Mouse (Mus musculus) embryo, embryonic 9.5 days (tissue): ENCODE data around the gene Ppp2r2c.
"Not testable (repeated sequence)": the region's sequence is repeated elsewhere in the genome, so short reads cannot be mapped to it uniquely, and the experiment has no call there.

Experiments used
- DNase-seq: peaks from one replicate; pipeline ENCODE4 v3.0.0-alpha.2; 2017; ENCODE audit errors: extremely low spot score

Gene Ppp2r2c

DNA sequence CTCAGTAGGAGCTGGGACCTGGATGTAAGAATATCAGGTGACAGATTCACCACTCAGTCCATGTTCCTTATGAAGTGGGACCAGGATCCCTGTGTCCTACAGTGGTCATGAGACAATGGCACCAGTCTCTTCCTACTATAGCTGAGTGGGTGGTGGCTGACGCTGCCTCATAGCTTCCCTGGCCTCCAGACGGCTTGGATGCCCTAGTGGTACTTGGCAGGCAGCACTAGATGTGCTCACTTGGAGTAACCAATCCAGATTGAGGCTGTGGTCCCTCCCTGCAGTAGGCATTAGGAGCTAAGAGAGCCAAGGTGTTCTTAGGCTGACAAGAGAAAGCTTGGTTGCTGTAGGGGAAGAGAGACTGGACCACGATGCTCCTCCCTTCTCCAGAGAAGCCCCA is 61.1 kb downstream of the Ppp2r2c start:
- no peak for DNase-seq

DNA sequence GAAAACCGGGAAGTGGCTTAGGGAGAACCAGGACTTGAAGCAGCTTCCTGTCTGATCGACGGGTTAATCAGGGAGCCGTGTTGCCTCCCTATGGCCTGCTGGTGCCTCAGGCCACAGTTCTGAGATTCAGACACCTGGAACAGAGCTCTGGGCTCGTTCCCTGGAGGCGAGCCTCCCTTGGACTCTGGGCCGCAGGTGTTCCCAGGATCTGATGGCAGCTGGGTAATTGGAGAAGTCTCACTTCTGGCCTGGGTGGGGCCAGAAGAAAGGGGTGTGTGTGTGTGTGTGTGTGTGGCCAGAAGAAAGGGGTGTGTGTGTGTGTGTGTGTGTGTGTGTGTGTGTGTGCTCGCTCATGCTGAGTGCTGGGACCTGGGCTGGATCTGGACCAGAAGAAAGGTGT is 65.1 kb downstream of the Ppp2r2c start:
- no peak for DNase-seq

DNA sequence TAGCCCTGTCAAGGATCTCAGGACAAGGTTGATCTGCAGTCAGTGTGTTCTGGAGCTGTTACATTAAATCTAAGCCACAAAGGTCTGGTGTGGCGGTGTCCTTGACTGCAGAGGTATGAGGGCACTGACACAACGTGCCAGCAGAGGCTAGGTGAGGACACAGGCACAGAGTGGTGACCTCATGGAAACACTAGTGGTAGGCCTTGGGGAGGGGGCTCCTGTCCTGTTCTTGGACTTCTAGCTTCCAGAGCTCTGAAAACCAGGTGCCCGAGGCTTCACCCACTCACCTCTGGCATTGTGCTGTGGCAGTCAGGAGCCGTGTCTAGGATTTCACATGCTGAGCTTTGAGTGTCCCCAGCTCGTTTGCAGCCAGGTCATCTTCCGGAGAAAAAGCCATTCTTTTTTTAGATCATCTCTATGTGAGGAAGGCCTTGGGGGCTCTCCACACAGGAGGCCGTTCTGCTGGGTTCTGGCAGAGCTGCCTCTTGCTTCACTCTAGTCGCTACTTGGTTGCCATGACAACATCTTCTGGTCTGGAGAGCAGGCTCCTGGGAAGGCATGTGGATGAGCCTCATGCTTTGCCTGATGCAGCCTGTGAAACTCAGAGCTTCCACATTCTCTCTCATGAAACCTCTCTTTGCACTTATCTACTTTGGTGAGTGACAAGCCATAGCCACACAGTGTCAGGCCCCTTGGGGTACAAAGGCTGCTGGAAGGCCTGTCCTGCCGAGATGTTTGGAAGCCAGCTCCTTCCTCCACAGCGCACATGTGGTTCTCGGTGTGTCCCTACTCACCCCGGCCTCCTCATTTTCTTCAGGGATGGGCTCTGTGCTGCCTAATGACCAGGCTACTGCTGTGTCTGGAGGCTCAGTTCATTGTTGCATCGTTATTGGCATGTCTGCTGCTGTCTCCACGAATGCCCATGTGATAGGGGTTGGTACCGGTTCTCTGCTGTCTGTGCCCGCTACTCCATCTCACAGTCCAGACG is 67.5 kb downstream of the Ppp2r2c start:
- DNase-seq, result no peak

DNA sequence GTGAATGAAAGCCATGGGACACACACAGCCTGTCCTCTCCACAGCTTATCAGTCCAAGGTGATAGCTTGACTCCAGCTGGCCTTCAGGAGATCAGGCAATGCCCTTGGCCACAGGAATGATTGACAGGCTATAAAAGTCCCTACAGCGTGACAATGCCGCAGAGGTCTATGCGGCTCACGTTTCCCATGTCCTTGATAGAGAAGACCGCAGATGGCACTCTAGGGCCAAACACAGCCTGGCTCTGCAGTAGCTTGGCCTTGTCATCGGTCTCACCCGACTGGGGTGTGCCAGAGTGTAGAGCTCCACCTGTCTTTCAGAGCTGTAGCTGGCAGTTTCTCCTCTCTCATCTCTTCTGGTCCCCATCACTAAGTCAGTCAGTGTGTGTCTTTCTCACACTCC is 68.2 kb downstream of the Ppp2r2c start:
- no peak for DNase-seq

DNA sequence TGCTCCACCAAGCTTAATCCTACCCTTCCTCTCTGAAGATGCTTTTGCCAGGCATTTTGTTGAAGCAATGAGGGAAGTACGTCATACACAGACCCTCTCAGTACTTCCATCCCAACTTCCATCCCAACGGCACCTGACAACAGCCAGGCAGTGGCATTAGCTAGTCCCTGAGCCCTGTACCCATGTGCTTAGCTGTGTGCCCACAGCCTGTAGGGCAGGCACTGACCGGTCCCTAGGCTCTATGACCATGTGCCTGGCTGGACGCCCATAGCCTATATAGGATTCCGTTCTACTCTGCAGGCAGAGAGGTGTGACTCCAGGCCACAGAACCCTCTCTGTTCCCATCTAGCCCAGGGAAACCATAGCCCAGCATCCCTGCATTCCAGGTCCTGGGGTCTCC is 69.7 kb downstream of the Ppp2r2c start:
- no peak for DNase-seq

DNA sequence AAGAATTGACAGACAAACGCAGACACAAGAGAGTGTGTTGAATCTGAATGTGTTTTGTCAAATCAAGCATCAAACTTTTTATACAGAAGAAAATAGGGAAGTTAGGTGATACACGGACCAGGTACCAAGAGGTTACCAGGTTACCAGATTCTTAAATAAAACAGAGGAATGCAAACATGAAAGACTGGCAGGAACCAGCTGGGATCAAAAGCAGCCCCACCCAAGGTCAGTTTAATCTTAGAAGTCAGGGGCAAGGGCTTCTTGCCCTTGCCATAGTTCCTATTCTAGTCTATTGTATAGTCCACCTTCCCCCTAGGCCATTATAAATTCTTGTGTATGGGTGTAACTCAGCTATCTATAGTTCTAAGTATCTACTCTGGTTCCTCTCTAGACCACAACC is 70.7 kb downstream of the Ppp2r2c start:
- not testable (repeated sequence) for DNase-seq

DNA sequence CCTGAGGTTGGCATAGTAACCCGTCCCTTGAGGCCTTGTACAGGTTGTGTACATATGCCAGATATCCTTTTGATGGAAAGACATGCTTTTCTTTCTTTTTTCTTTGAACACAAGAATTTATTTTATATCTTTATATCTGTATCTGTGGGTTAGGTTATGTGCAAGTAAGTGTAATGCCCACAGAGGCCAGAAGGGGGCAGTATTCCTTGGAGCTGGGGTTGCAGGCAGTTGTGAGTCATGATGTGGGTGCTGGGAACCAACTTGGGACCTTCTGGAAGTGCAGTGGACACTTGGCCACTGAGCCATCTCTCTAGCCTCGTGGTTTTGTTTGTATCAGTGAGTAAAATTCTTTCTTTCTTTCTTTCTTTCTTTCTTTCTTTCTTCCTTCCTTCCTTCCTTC is 74.1 kb downstream of the Ppp2r2c start:
- DNase-seq, result no peak

DNA sequence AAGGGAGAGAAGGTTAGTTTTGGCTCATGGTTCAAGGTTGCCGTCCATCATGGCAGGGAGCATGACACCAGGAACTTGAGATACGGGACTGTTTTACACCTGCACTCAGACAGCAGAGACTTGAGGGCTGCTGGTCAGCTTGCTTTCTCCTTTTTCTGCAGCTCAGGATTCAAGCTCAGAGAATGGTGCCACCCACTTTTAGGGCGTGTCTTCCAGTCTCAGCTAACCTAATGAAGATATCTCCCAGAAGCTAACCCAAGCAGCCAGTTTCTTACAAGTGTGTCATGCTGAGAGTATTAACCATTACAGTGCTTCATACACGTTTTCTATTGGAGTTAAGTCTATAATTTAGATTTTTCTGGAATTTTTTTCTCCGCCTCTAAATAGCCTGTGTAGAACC is 76.2 kb downstream of the Ppp2r2c start:
- DNase-seq, result no peak

DNA sequence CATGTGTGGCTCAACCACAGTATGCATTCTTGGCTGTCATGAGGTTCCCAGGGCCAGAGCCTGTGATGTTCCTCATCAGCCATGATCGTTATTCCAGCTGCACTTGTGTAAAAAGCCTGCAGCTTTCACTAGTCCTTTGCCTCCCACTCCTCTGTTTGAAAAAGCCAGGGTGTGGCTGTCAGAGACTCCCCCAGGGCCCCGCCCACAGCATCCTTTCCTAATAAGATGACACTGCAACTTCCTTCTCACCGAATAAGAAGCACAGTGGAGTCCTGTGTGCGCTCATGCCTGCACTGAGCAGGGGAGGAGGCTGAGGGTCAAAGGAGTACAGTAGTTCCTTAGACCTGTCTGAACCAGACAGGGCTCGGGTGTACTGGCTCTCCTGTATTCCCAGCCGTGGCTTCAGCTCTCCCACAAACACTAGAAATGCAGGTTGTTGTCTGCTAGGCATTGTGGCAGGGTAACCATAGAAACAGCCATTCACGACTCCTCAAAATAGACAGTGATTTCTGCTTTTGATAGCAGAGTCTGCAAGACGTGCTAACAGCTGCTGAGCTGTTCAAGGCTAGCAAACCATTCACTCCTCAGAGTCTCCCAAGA is 76.9 kb downstream of the Ppp2r2c start:
- no peak for DNase-seq

DNA sequence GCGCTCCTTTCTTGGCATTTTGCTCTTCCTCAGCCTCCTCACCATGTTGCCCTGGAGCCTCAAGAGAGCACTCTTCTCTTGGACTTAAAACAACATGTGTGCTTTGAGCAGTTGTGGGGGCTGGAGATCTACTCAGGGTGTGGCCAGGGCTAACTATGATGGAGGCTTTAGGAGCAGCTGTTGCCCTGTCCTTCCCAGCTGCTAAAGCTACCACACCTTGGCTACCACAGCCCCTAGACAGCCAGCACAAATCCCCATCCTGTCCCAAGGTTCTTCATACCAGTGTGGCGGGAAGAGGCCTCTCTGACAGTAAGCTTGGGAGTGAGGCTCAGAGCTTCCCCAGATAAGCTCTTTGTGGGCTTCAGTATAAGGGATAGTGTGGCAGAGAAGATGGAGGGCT is 77.4 kb downstream of the Ppp2r2c start:
- no peak for DNase-seq

DNA sequence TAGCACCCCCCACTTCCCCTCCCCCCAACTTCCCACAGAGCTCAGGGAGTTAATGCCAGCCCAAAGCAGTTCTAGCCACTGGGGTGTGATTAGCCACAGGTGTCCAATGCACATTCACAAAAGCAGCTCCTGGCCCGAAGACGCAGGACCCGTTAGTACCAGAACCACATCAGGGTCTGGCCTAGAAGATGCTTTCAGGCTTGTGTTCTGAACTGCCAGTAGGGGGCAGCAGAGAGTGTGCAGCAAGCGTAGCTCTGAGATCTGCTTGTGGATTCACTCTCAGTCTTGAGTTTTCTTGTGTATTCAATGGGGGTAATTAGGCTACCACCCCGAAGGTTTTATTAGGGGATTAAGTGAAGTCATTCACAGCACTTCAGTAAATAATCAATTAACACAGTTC is 78.1 kb downstream of the Ppp2r2c start:
- DNase-seq, result peak; percentile 37

DNA sequence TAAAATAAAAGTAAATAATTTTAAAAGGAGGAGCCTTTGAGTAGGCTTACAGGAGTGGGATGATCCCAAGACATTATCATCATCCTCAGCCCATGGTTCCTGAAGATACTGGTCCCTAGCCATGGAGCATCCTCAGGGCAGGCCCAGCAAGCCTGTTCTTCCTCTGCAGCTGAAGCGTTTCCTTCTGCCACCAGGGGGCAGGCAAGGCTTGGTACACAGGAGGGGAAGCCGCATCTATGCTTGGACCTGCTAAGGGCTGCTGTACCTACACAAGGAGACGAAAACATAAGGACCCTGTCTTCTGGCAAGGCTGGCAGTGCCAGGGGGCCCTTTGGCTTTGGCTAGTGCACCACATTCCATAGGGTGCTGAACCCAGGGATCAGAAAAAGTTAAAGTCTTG is 80.5 kb downstream of the Ppp2r2c start:
- peak; percentile 66 for DNase-seq

DNA sequence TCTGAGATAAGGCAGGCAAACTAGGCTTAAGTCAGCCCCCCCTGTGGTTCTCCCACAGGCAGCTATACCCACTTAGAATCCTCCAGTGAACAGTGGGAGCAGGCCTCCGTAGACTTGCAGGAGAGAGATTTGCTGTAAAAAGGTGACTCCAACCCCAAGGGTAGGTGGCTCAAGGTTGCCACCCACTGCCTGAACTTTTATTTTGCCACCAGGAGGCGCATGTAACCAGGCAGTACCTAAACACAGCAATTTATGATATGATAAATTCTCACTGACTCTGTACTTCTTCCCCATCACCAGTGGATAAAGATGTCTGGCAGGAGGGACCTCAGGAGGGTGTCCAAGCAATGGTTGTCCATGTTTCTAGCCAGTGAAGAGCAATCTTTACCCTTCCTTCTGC is 82.6 kb downstream of the Ppp2r2c start:
- DNase-seq, result no peak

DNA sequence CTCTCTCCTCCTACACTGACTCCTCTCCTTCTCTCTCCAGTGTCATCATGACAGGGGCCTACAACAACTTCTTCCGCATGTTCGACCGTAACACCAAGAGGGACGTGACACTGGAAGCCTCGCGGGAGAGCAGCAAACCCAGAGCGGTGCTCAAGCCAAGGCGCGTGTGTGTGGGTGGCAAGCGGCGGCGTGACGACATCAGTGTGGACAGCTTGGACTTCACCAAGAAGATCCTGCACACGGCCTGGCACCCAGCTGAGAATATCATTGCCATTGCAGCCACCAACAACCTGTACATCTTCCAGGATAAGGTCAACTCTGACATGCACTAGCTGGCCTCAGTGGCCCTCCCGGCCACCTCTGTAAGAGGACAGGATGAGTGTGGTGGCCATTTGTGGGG is 84.0 kb downstream of the Ppp2r2c start:
- no peak for DNase-seq

DNA sequence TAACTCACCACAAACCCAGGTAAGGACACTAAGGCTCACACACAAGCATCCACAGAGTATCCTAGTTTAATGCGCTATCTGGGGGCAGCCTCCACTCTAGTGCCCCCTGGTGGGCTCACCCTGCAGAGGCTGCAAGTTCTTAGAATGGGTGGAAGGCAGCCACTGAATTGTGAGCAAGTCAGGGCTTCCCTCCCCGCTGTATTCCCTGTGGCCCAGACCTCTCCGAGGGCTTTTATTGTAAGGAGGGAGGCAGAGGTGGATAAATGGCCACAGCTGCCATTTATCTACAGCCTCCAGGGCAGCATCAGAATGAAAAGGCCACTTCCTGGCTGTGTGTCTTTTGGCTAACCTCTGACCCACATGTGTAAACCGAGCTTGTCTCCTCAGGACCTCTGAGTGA is 87.1 kb downstream of the Ppp2r2c start:
- peak; percentile 53 for DNase-seq

DNA sequence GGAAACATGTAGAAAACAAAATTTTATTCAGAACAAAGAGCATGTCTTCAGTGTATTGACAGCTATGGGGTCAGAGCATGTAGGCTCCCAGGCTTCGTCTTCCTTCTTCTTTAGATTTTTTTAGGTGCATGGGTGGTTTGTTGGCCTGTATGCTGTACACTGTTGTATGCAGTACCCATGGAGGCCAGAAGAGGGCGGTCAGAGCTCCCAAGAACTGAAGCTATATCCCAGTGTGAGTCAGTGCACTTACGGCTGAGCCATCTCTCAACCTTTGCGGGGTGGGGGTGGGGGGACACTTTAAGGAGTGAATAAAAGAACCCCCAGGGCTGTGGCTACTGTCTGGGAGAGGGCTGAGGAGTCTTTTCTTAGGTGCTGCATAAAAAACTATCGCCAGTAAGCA is 90.5 kb downstream of the Ppp2r2c start:
- DNase-seq, result peak; percentile 60

DNA sequence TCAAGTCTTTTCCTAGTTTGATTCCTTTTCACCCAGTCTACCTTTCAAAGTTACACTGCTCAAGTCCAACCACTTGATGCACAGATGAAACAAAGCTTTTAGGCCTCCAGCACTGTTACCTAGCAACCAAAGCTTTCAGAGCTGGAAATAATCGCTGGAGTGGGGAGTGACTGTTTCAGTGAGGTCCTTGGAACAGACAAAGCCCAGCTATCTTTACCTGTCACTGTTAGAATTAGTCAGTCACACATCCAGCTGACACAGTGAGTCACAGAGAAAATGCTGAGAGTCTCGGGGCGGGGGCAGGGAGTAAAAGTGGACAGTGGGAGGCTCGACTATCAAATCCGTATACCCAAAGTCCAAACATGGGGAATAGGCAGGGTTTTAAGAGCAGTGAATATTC is 92.2 kb downstream of the Ppp2r2c start:
- DNase-seq, result peak; percentile 19

DNA sequence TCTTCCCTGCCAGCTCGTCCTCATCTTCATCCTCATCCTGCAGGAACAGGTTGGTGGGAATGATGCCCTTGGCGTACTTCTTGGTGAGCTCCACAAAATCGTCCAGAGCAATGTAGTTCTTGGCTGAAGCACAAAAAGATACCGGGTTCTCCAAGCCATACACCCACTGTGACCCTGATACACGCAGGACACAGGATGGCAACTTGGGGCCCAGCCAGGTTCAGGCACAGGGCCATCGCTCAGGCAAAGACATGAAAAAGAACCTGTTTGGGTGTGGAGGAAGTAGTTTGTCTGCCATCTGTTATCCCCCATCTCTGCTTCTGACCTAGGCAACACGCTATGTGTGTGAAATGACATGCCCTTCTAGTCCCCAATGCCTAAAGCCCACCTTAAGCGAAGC is 103.3 kb downstream of the Ppp2r2c start:
- no peak for DNase-seq

DNA sequence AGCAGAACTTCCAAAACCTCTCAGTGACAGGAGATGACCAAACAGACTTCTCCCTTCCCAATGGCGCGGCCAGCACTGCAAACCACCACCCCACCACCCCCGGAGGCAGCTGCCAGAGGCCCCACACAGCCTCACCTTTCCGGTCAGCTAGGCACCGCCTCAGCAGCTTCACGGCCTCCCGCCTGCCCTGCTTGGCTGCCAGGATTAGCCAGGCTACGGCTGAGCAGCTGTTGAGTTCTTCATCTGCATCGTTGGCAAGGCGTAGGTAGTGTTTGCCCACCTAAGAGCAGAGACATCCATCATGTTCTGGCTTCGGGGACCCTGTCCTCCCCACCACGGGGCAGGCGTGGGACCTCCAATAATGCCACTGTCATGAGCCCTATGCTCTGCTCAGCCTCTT is 107.0 kb downstream of the Ppp2r2c start:
- no peak for DNase-seq

DNA sequence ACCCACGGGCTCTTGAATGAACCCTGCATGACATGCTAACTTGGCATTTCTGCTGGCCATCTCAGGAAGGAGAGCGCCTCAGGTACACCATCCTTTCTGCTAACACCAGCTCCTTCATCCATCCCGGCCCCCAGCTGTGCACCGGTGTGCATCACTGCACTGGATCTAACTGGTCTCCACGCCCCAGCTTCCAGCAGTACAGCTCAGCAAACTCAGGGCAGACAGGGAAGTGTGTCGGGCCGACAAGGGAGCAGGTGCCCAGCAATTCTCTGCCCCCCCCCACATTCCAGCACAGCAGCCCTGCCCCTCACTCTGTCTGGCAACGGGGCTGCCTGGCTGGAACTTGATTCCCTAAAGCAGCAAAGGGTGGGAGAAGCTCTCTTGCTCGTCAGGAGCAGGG is 109.5 kb downstream of the Ppp2r2c start:
- no peak for DNase-seq

DNA sequence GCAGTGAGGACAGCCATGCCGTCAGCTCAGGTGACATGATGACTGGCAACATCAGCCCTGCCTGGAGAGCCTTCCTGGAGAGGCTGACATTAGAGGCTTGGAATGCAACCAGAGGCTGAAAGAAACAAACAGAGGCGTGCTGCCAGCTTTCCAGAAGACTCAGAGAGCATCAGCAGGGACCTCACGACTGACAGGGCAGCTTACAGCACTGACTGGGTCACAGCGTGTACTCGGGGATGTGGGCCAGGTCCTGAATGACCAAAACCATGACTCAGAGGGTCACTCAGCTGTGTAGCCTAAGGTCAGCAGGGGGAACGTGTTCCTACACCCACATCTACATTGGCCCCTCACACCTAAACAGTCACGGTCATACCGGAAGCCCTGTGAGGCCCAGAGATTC is 110.7 kb downstream of the Ppp2r2c start:
- no peak for DNase-seq

DNA sequence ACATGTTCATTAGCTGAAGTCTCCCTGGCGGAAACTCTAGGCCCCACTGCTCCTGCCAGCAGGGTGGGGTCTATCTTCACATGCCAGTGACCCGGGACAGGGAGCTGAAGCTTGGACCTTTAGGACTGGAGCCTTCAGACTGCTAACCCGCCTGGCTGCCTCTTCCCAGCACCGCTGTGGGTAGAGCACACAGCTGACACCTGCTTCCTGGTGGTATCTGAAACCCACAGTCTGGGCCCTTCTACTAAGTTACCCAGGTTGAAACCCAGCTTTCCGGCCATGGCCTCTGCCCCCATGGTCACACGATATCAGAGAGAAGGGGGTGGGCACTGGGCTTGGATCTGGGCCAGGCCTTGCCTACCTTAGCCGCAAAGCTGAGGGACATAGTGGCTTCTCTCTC is 111.3 kb downstream of the Ppp2r2c start:
- no peak for DNase-seq

DNA sequence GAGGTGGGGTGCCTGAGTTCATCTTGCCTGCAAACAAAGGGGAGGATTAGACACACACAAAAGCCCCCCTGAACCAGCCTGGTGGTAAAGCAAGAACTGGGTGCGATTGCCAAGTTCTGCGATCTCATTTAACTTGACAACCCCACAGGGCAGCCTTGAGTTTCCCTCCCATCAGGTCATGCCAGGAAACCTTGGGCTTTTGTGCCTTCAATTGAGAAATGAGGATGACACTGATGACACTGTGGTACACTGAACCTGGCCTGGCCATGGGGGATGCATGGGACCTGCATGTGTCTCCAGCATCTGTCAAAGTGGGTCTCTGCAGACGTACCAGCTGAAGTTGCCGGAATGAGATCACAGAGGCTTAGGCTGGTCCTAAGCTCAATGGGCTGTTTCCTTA is 114.0 kb downstream of the Ppp2r2c start:
- DNase-seq, result no peak
